Mouse (Mus musculus) stomach, embryonic 14.5 days (tissue): ENCODE results near the gene Rusc2. TPM values are rescaled to one million over a fixed set of nuclear protein-coding genes. Genes with fewer than 3 reads are reported as not detected.
A peak's percentile ranks its signal among the peaks of the same experiment; 100 is the strongest.

Experiments used
- ATAC-seq: fragments of 200-750 bp; cut with Nextera tagmentation; 2 replicates; pipeline ENCODE4 v1.8.0; 2017; ENCODE audit warnings: low read depth, moderate TSS enrichment; ENCODE audit not compliant: insufficient number of reproducible peaks, insufficient read depth, low FRiP score
- H3K27ac ChIP-seq: fragments of 300-500 bp; sonication (generic); 2 replicates; pipeline ENCODE4 v1.5.1; 2014; ENCODE audit warnings: mild to moderate bottlenecking, low read length, moderate library complexity, mixed read lengths
- H3K27me3 ChIP-seq: fragments of 300-500 bp; sonication (generic); 2 replicates; pipeline ENCODE4 v1.6.1; 2014; ENCODE audit warnings: low read length, control low read depth, mixed read lengths; ENCODE audit not compliant: control insufficient read depth, insufficient read depth
- H3K36me3 ChIP-seq: fragments of 300-500 bp; sonication (generic); 2 replicates; pipeline ENCODE4 v1.6.1; 2014; ENCODE audit warnings: mild to moderate bottlenecking, control low read depth, low read length, moderate library complexity, mixed read lengths; ENCODE audit not compliant: control insufficient read depth, insufficient read depth
- H3K4me1 ChIP-seq: fragments of 300-500 bp; sonication (generic); 2 replicates; pipeline ENCODE4 v1.6.1; 2014; ENCODE audit warnings: low read length, control low read depth, mixed read lengths; ENCODE audit not compliant: control insufficient read depth, insufficient read depth
- H3K4me2 ChIP-seq: fragments of 300-500 bp; sonication (generic); replicated peaks from 2 replicates; pipeline ENCODE4 v1.6.1; 2014; ENCODE audit warnings: low read depth, low read length, control low read depth
- H3K4me3 ChIP-seq: fragments of 300-500 bp; sonication (generic); 2 replicates; pipeline ENCODE4 v1.5.1; 2014; ENCODE audit warnings: low read depth, low read length, control low read depth
- H3K9ac ChIP-seq: fragments of 300-500 bp; sonication (generic); replicated peaks from 2 replicates; pipeline ENCODE4 v1.6.1; 2014; ENCODE audit warnings: low read depth, mild to moderate bottlenecking, control low read depth, low read length, moderate library complexity, mixed read lengths
- H3K9me3 ChIP-seq: fragments of 300-500 bp; sonication (generic); 2 replicates; pipeline ENCODE4 v1.6.1; 2016; ENCODE audit warnings: low read depth, low read length, control low read depth; ENCODE audit not compliant: control insufficient read depth
- WGBS: fragments of 180-500 bp; shearing (Covaris S2); extraction: QIAGEN DNeasy Blood & Tissue Kit; methylation state at CpG from one replicate; pipeline ENCODE4 v1.1.7; 2014; 5-methylcytosine and 5-hydroxymethylcytosine counted together
- polyA plus RNA-seq: library from polyadenylated mRNA; unstranded; fragments of >200 nt; fragmentation: Nextera tagmentation; extraction: Ambion mirVana; gene quantifications from 2 replicates; pipeline ENCODE4 v1.2.1, GENCODE M21; 2014

Gene Rusc2
- polyA plus RNA-seq, result 12.4 and 13.5 TPM in 2 replicates

GRCm38 (mm10) chr4:43381408-43382154, at the start of gene Rusc2:
Gene Rusc2, plus strand, starts transcription at chr4:43381979.
- peak within 1 kb of the TSS; percentile 64 for H3K4me3 ChIP-seq
- peak within 1 kb of the TSS; percentile 74 for H3K4me2 ChIP-seq
- H3K27ac ChIP-seq, result no peak within 1 kb of the TSS
- ATAC-seq, result peak; percentile 89
- peak within 1 kb of the TSS; percentile 54 for H3K9ac ChIP-seq
- no peaks in the 10 kb centered on the region for H3K36me3 ChIP-seq
- H3K9me3 ChIP-seq, result no peaks in the 10 kb centered on the region
- H3K27me3 ChIP-seq, result no peaks in the 10 kb centered on the region
- WGBS, result under 1% methylated on average over 63 of the region's 63 CpGs
- peaks cover 4% of the 10 kb centered on the region; the same call in 1 of the 2 replicates for H3K4me1 ChIP-seq

GRCm38 (mm10) chr4:43334771-43335170, 47.0 kb upstream of the Rusc2 start:
- H3K9ac ChIP-seq, result no peak overlapping the region
- H3K9me3 ChIP-seq, result peaks cover 9% of the 10 kb centered on the region; the same call in 1 of the 2 replicates
- no peak overlapping the region for H3K4me2 ChIP-seq
- no peaks in the 10 kb centered on the region for H3K4me1 ChIP-seq
- H3K27ac ChIP-seq, result no peak overlapping the region
- ATAC-seq, result no peak
- H3K4me3 ChIP-seq, result no peak overlapping the region
- H3K27me3 ChIP-seq, result no peaks in the 10 kb centered on the region
- no peaks in the 10 kb centered on the region for H3K36me3 ChIP-seq
- WGBS, result 42% methylated on average over 2 of the region's 2 CpGs

- Histone ChIP-seq H3K9ac (no peak overlapping the region), H3K36me3 (no peaks in the 10 kb centered on the region), H3K9me3 (peaks cover 9% of the 10 kb centered on the region; the same call in 1 of the 2 replicates), H3K4me1 (no peaks in the 10 kb centered on the region), H3K4me2 (no peak overlapping the region), H3K27me3 (no peaks in the 10 kb centered on the region), H3K4me3 (no peak overlapping the region), H3K27ac (no peak overlapping the region)
- ATAC-seq, result no peak
Observed at GRCm38 (mm10) chr4:43336176-43336575, 45.6 kb upstream of the Rusc2 start.

GRCm38 (mm10) chr4:43340096-43340804, 41.5 kb upstream of the Rusc2 start:
- no peak overlapping the region for H3K27ac ChIP-seq
- no peak overlapping the region for H3K4me3 ChIP-seq
- H3K9ac ChIP-seq, result no peak overlapping the region
- 73% methylated on average over 4 of the region's 4 CpGs for WGBS
- H3K36me3 ChIP-seq, result no peaks in the 10 kb centered on the region
- no peak for ATAC-seq
- H3K9me3 ChIP-seq, result peaks cover 9% of the 10 kb centered on the region; the same call in 1 of the 2 replicates
- no peak overlapping the region for H3K4me2 ChIP-seq
- no peaks in the 10 kb centered on the region for H3K27me3 ChIP-seq
- no peaks in the 10 kb centered on the region for H3K4me1 ChIP-seq

- Histone ChIP-seq H3K4me2 (no peak overlapping the region), H3K9ac (no peak overlapping the region), H3K27ac (no peak overlapping the region), H3K4me1 (no peaks in the 10 kb centered on the region), H3K9me3 (peaks cover 6% of the 10 kb centered on the region; the same call in 1 of the 2 replicates), H3K36me3 (no peaks in the 10 kb centered on the region), H3K27me3 (no peaks in the 10 kb centered on the region), H3K4me3 (no peak overlapping the region)
- WGBS, result 80% methylated on average over 7 of the region's 7 CpGs
- ATAC-seq, result no peak
Observed at GRCm38 (mm10) chr4:43341276-43341891, 40.4 kb upstream of the Rusc2 start.

- Histone ChIP-seq H3K4me1 (no peaks in the 10 kb centered on the region), H3K36me3 (no peaks in the 10 kb centered on the region)
- WGBS, result 92% methylated on average over 10 of the region's 10 CpGs
Observed at GRCm38 (mm10) chr4:43342443-43342842, 39.3 kb upstream of the Rusc2 start.

GRCm38 (mm10) chr4:43344932-43345331, 36.8 kb upstream of the Rusc2 start:
- Histone ChIP-seq H3K4me2 (no peak overlapping the region), H3K27me3 (no peaks in the 10 kb centered on the region), H3K27ac (no peak overlapping the region), H3K9ac (no peak overlapping the region), H3K4me1 (no peaks in the 10 kb centered on the region), H3K4me3 (no peak overlapping the region), H3K36me3 (no peaks in the 10 kb centered on the region), H3K9me3 (no peaks in the 10 kb centered on the region)
- WGBS, result 93% methylated on average over 2 of the region's 2 CpGs
- ATAC-seq, result no peak

More at GRCm38 (mm10) chr4:43342443-43342842, 39.3 kb upstream of the Rusc2 start:
- no peaks in the 10 kb centered on the region for H3K27me3 ChIP-seq
- no peak overlapping the region for H3K4me3 ChIP-seq
- no peaks in the 10 kb centered on the region for H3K9me3 ChIP-seq
- H3K4me2 ChIP-seq, result no peak overlapping the region
- H3K9ac ChIP-seq, result no peak overlapping the region
- H3K27ac ChIP-seq, result no peak overlapping the region
- no peak for ATAC-seq

GRCm38 (mm10) chr4:43349206-43349605, 32.6 kb upstream of the Rusc2 start:
- no peak overlapping the region for H3K4me2 ChIP-seq
- H3K9ac ChIP-seq, result no peak overlapping the region
- no peaks in the 10 kb centered on the region for H3K36me3 ChIP-seq
- no peak overlapping the region for H3K4me3 ChIP-seq
- H3K27me3 ChIP-seq, result no peaks in the 10 kb centered on the region
- H3K9me3 ChIP-seq, result no peaks in the 10 kb centered on the region
- H3K27ac ChIP-seq, result no peak overlapping the region
- 91% methylated on average over 5 of the region's 5 CpGs for WGBS
- no peaks in the 10 kb centered on the region for H3K4me1 ChIP-seq
- no peak for ATAC-seq
